In the genomic region with DNA sequence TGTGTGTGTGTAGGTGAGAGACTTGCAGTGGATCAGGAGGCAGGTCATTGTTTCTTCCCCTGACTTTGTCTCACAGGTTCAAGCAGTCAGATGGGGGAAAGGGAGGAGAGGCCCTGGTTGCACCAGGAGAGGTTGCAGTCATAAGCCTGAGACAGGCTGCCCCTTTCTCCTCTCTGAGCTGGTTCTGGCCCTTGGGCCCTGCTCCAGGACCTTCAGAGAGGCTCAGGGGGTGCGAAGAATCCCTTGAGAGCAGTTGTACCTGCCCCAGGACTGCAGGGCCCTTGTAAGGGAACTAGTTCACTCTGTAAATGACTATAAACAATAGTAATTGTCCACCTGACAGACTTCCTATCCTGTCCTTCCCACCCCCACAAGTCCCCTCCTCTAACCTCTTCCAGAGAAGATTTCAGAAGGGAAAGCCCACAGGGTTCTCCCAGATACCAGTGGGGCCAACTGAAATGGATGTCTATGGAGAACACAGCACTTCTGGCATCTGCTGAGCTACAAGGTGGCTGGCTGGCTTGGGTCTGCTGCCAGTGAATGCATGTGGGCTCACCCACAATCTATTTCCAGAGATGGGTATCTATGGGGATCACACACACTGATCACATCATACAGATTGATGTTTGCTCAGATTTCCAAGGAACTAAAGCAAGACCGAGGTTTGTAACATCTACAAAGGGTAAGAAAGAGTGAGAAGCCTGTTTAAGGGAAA, we compare ENCODE assay signal across 13 mouse cellular contexts. TPM values are rescaled to one million over a fixed set of nuclear protein-coding genes. Genes with fewer than 3 reads are reported as not detected.
DNase-seq lines count a peak whose midpoint lies in the region; ATAC-seq and TF ChIP-seq lines count a peak whose summit lies in the region.
"Had no signal": no experiment of that assay in that cellular context is flagged by ENCODE, and none has a peak within 500 bp of the region (broad histone marks: within the 10 kb centered on the region; RNA-seq: fewer than 3 reads in every experiment).

No protein-coding gene starts in this region.

- peaks cover 12% of the 10 kb centered on the region; the same call in 1 of the 2 replicates for H3K4me1 ChIP-seq in kidney, postnatal 0 days (replicated peaks; ENCODE audit: insufficient read depth, low read length)
- peaks cover 7% of the 10 kb centered on the region for H3K4me1 ChIP-seq in embryonic fibroblast, embryonic 13.5 days (ENCODE audit: control insufficient read depth, insufficient read depth, low read length)

- WGBS in kidney, postnatal 0 days = 48% methylated on average over 2 of the region's 2 CpGs

- peaks cover 39% of the 10 kb centered on the region for H3K27me3 ChIP-seq in kidney, postnatal 0 days (ENCODE audit: insufficient read depth, low read length)

- no peaks in the 10 kb centered on the region for H3K36me3 ChIP-seq in kidney, postnatal 0 days (ENCODE audit: insufficient read depth, low read length)
- H3K36me3 ChIP-seq: forebrain, embryonic 12.5 days had no signal

- H3K27ac ChIP-seq in gastrocnemius, adult 2 months = peak overlapping the region; percentile 75; the same call in 1 of the 2 replicates
- no peak overlapping the region for H3K27ac ChIP-seq in kidney, postnatal 0 days
- H3K27ac ChIP-seq in embryonic fibroblast, embryonic 13.5 days (ENCODE audit: insufficient read depth, low read length) = no peak overlapping the region
- H3K27ac ChIP-seq: forebrain, embryonic 12.5 days had no signal

- TF ChIP-seq POLR2A in embryonic fibroblast, embryonic 13.5 days (IDR thresholded peaks at IDR 0.05; ENCODE audit: low read depth, low read length) = no peak

- H3K9me3 ChIP-seq in kidney, postnatal 0 days (replicated peaks; ENCODE audit: low read length) = no peaks in the 10 kb centered on the region
- H3K9me3 ChIP-seq: forebrain, embryonic 12.5 days had no signal

- H3K4me2 ChIP-seq in kidney, postnatal 0 days (ENCODE audit: low read length) = peak overlapping the region; percentile 85
- H3K4me2 ChIP-seq: forebrain, embryonic 12.5 days had no signal

- peak overlapping the region; percentile 72 for H3K4me3 ChIP-seq in gastrocnemius, adult 2 months
- H3K4me3 ChIP-seq in kidney, postnatal 0 days (replicated peaks; ENCODE audit: low read depth, low read length) = peak overlapping the region; percentile 48; the same call in 1 of the 2 replicates
- peak overlapping the region; percentile 39 for H3K4me3 ChIP-seq in embryonic fibroblast, embryonic 13.5 days (ENCODE audit: insufficient read depth, low read length)

- DNase-seq in gastrocnemius, adult 2 months = no peak
- DNase-seq in gastrocnemius, postnatal 4 days (ENCODE audit: low spot score in 2 of 2) = no peak
- no peak for DNase-seq in kidney, postnatal 0 days (ENCODE audit: low spot score)
- DNase-seq in kidney, adult 9 months = no peak
- peak; percentile 30 for DNase-seq in Muller cell, postnatal 12 days (ENCODE audit: inconsistent ontology term)
- DNase-seq in right cerebral cortex, adult 18-20 months = no peak
- DNase-seq: cerebellum, adult 18-20 months; kidney, adult 2 months; thymus, postnatal 25 days had no signal

- ATAC-seq in kidney, postnatal 0 days (replicated peaks; ENCODE audit: low FRiP score, low read depth) = no peak

- TF ChIP-seq CTCF in gastrocnemius, adult 2 months (IDR thresholded peaks at IDR 0.05) = no peak
- no peak for TF ChIP-seq CTCF in kidney, postnatal 0 days (IDR thresholded peaks at IDR 0.05; ENCODE audit: low read depth)
- TF ChIP-seq CTCF in embryonic fibroblast, embryonic 13.5 days (IDR thresholded peaks at IDR 0.05; ENCODE audit: borderline replicate concordance, insufficient read depth, low read length) = no peak

- intact Hi-C loops in gastrocnemius, adult 2 months (cut with DNase I) = loop anchor here (5.0 kb wide), 1 partner anchor 107 kb away; no protein-coding TSS in a partner anchor

- no peak overlapping the region for H3K9ac ChIP-seq in kidney, postnatal 0 days (ENCODE audit: low read depth, low read length)
- H3K9ac ChIP-seq: forebrain, embryonic 12.5 days had no signal

RNA-seq across cellular contexts. Expression of a gene that starts 1.7 kb away (rescaled TPM):
- under 1 TPM; 0.54 to 0.73 TPM for total RNA-seq in gastrocnemius, adult 2 months (2021)
- 1 to 10 TPM; 1.8 to 2.2 TPM for total RNA-seq in gastrocnemius, postnatal 4 days (2021)
- 1.3 and 1.6 TPM in 2 replicates for polyA plus RNA-seq in kidney, postnatal 0 days (2015; fragmentation: Nextera tagmentation; extraction: Ambion mirVana)
- polyA plus RNA-seq in embryonic fibroblast, embryonic 13.5 days (2011; ENCODE audit: insufficient read length, low read depth, missing spikeins) = 9.2 and 10.5 TPM in 2 replicates
- total RNA-seq: liver, adult 2 months; megakaryocyte-erythroid progenitor cell, adult 5-6 weeks had no signal
- polyA plus RNA-seq: forebrain, embryonic 12.5 days had no signal
